Mouse (Mus musculus) MEL (cell line): Measurements from ENCODE around the gene Agpat1.

Experiments
- CTCF ChIP-seq, 3 experiments: IDR thresholded peaks in 2 of 3; conservative IDR thresholded peaks in 1 of 3; 2 replicates each; pipeline ENCODE4 v1.5.1; 2011 to 2012; ENCODE audit warnings: low read length in 3 of 3, low read depth in 2 of 3, mild to moderate bottlenecking in 2 of 3, improper control_type of control experiment in 1 of 3, inconsistent platforms in 1 of 3, mixed read lengths in 1 of 3, moderate library complexity in 1 of 3; ENCODE audit not compliant: control insufficient read depth in 1 of 3, insufficient read depth in 1 of 3, poor library complexity in 1 of 3, severe bottlenecking in 1 of 3
- POLR2A ChIP-seq, 2 experiments: IDR thresholded peaks; 2 replicates each; pipeline ENCODE4 v1.6.1; 2011 to 2012; ENCODE audit warnings: low read length in 2 of 2, mild to moderate bottlenecking in 2 of 2, control low read depth in 1 of 2, improper control_type of control experiment in 1 of 2, low read depth in 1 of 2, moderate library complexity in 1 of 2; ENCODE audit not compliant: control insufficient read depth in 1 of 2, insufficient read depth in 1 of 2, poor library complexity in 1 of 2

DNA sequence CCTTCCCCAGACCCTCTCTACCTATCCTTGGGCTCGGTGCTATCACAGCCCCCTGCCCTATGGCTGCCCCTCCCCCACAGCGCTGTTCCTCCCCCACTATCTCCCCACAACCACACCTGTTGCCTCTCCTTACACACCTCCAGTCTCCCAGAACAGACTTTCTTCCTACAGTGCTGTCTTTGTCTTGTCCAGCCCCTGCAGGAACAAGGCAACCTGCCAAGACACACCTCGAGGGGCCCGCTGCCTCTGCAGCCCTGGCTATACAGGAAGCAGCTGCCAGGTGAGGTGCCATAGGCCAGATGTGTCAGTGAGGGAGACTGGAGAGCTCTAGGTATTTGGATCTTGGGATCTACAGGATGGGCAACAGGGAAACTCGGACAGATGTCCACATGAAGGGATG lies 27.5 kb upstream of the Agpat1 start:
- TF ChIP-seq POLR2A (IDR thresholded peaks at IDR 0.05; ENCODE audit: control insufficient read depth in 1 of 2, insufficient read depth in 1 of 2, low read depth in 1 of 2, low read length in 2 of 2, poor library complexity in 1 of 2) = no peak
- no peak for TF ChIP-seq CTCF (IDR thresholded peaks at IDR 0.05 in 2 of 3, conservative IDR thresholded peaks at IDR 0.05 in 1 of 3; ENCODE audit: control insufficient read depth in 1 of 3, insufficient read depth in 1 of 3, low read depth in 2 of 3, low read length in 3 of 3, poor library complexity in 1 of 3, severe bottlenecking in 1 of 3)
